Mouse (Mus musculus) intestine, embryonic 15.5 days (tissue): Measurements from ENCODE around the gene Omg. TPM values are rescaled to one million over a fixed set of nuclear protein-coding genes. Genes with fewer than 3 reads are reported as not detected.
A peak's percentile ranks its signal among the peaks of the same experiment; 100 is the strongest.

ENCODE experiments used
- ATAC-seq: fragments of 200-750 bp; cut with Nextera tagmentation; 2 replicates; pipeline ENCODE4 v1.8.0; 2017; ENCODE audit warnings: moderate TSS enrichment, moderate library complexity
- H3K27ac ChIP-seq: fragments of 300-500 bp; sonication (generic); 2 replicates; pipeline ENCODE4 v1.5.1; 2015; ENCODE audit warnings: mild to moderate bottlenecking, inconsistent platforms
- H3K27me3 ChIP-seq: fragments of 300-500 bp; sonication (generic); replicated peaks from 2 replicates; pipeline ENCODE4 v1.6.1; 2015; ENCODE audit warnings: inconsistent platforms
- H3K36me3 ChIP-seq: fragments of 300-500 bp; sonication (generic); 2 replicates; pipeline ENCODE4 v1.6.1; 2015; ENCODE audit warnings: inconsistent platforms
- H3K4me1 ChIP-seq: fragments of 300-500 bp; sonication (generic); replicated peaks from 2 replicates; pipeline ENCODE4 v1.6.1; 2015; ENCODE audit warnings: inconsistent platforms
- H3K4me2 ChIP-seq: fragments of 300-500 bp; sonication (generic); replicated peaks from 2 replicates; pipeline ENCODE4 v1.6.1; 2015; ENCODE audit warnings: mild to moderate bottlenecking, inconsistent platforms
- H3K4me3 ChIP-seq: fragments of 300-500 bp; sonication (generic); replicated peaks from 2 replicates; pipeline ENCODE4 v1.5.1; 2015; ENCODE audit warnings: inconsistent platforms
- H3K9ac ChIP-seq: fragments of 300-500 bp; sonication (generic); 2 replicates; pipeline ENCODE4 v1.6.1; 2015; ENCODE audit warnings: inconsistent platforms
- H3K9me3 ChIP-seq: fragments of 300-500 bp; sonication (generic); 2 replicates; pipeline ENCODE4 v1.6.1; 2016; ENCODE audit warnings: inconsistent platforms
- WGBS: fragments of 180-500 bp; shearing (Covaris S2); methylation state at CpG from one replicate; pipeline ENCODE4 v1.1.7; 2015; 5-methylcytosine and 5-hydroxymethylcytosine counted together
- polyA plus RNA-seq: library from polyadenylated mRNA; unstranded; fragments of >200 nt; fragmentation: Nextera tagmentation; extraction: Ambion mirVana; gene quantifications from 2 replicates; pipeline ENCODE4 v1.2.1, GENCODE M21; 2015

Omg gene
- polyA plus RNA-seq, 1 experiment from 2014 or later: 0.34 TPM

DNA sequence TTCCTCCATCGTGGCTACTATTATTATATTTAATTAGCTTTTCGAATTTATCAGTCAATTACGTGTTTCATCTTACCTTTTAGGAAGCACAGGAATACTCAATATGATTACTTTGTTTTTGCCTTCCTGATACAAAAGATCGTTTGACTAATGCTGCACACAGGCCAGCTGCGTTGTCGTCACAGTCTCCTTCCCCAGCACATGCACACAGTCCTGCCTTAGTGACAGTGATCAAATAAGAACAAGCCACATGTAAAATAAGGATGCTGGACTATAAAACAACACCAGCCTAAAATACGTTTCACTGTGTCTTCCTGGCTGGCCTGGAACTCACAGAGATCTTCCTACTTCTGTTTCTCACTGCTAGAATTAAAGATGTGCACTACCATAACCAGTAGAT is 622 bp upstream of the Omg start:
- WGBS: 86% methylated on average over 7 of the region's 7 CpGs
- Histone ChIP-seq H3K36me3 (no peaks in the 10 kb centered on the region), H3K4me2 (no peak overlapping the region), H3K9me3 (no peaks in the 10 kb centered on the region), H3K4me3 (no peak overlapping the region), H3K9ac (no peak overlapping the region), H3K27me3 (no peaks in the 10 kb centered on the region), H3K4me1 (no peaks in the 10 kb centered on the region), H3K27ac (no peak overlapping the region)
- ATAC-seq: no peak

DNA sequence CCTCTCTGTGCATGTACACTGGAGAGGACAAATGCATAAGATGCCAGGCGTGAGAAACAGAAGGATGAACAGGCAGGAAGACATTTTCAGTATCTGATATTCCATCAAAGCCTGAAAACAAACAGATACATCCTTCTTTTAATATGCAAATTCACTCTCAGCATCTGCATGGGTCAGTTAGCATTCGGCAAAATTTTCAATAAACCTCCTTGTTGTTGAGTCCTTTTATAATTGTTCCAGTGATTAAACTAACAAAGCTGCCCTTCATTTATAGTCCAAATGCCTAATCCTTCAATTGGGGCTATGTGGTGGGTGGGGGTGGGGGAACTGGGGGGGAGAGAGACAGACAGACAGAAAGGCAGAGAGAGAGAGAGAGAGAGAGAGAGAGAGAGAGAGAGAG is 967 bp downstream of the Omg start:
- no peak overlapping the region for H3K9ac ChIP-seq
- no peak for ATAC-seq
- no peaks in the 10 kb centered on the region for H3K9me3 ChIP-seq
- H3K4me2 ChIP-seq: no peak overlapping the region
- H3K27ac ChIP-seq: no peak overlapping the region
- no peak overlapping the region for H3K4me3 ChIP-seq
- 80% methylated on average over 2 of the region's 2 CpGs for WGBS
- H3K36me3 ChIP-seq: no peaks in the 10 kb centered on the region
- H3K27me3 ChIP-seq: no peaks in the 10 kb centered on the region
- H3K4me1 ChIP-seq: no peaks in the 10 kb centered on the region

DNA sequence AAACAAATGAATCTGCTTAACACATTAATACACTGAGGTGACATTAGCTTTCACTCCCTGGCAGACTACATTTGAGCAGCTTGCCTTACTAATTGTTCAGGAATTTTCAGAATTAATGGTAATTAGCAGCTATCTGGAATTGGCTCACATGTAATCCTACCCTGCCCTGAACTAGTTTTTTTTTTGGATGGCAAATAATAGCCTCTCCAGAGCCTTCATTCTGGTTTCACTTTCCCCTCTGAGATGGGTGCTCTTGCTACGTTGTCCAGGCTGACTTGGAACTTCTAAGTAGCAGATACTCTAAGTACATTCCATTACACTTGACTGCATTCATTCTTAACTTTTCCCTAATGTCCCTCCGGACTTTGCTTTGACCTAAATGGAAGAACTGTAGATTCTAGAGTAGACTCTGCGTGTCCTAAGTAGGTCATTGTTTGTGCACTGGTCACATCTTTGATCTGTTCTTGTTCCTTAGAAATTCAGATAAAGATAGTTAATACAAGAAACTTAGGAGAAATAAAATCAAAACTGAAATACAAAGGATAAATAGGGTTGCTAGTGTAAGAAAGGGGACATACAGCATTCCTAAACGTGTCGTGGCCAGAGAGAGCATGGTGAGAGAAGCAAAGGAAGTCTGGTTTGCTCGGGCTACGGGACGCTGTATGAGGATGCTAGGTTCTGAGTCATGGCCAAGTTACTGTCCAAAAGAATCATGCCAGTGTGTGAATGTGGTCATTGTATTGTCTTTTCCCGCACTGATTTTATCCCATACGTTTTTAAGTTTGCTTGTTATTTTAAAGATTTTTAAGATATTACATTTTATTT is 8.7 kb downstream of the Omg start:
- H3K36me3 ChIP-seq: no peaks in the 10 kb centered on the region
- H3K27me3 ChIP-seq: no peaks in the 10 kb centered on the region
- H3K9ac ChIP-seq: no peak overlapping the region
- no peak overlapping the region for H3K27ac ChIP-seq
- ATAC-seq: no peak
- H3K4me3 ChIP-seq: no peak overlapping the region
- H3K9me3 ChIP-seq: no peaks in the 10 kb centered on the region
- no peak overlapping the region for H3K4me2 ChIP-seq
- 84% methylated on average over 10 of the region's 10 CpGs for WGBS
- H3K4me1 ChIP-seq: no peaks in the 10 kb centered on the region

DNA sequence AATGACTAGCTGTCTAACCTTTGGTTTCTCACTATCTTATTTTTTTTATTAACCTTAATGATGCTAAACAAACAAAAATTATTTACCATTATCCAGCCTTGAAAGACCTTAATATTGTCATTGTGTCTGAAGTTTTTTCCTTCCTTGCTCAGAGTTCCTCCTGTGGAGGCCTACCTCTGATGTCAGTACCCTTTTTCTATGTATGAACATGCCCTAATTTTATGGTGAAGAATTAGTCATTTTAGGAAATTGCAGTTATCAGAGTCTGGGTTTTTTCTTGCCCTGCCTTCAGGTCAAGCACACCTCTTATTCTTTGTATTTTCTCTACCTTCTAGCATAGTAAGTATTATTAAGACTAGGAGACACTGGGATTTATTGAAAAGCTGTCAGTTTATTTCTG is 19.2 kb downstream of the Omg start:
- no peaks in the 10 kb centered on the region for H3K9me3 ChIP-seq
- H3K9ac ChIP-seq: no peak overlapping the region
- no peak for ATAC-seq
- 0 out of 2 replicates have a peak, but pooled peaks cover 5% of the 10 kb centered on the region for H3K36me3 ChIP-seq
- H3K27ac ChIP-seq: no peak overlapping the region
- H3K27me3 ChIP-seq: no peaks in the 10 kb centered on the region
- H3K4me2 ChIP-seq: no peak overlapping the region
- no peaks in the 10 kb centered on the region for H3K4me1 ChIP-seq
- no peak overlapping the region for H3K4me3 ChIP-seq

DNA sequence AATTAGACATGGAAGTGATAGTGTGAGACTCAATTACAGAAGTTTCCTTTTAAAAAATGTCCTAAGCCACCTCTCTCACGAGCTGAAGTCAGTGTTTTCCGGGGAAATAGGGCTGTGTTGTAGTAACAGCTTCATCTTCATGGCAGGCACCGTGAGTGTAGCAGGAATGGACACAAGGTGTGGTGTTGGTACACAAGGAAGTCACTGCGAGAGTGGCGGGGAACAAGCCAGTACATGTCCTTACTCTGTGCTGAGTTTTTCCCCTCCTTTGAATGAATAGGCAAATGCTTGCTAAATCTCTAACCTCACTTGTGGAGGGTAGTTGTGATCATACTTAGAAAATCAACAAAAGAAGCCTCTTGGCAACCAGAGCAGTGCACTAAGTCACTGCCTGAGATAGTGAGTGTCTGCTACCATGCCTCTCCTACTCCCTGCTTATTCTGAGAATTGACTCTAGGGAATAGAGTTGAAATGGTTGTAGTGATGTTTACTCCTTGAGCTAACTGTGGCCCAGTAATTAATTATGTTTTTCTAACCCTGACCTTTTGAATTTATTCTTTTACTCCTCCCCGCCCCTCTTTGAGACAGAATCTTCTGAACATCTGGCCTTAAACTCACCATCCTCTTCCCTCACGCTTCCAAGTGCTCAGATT is 19.9 kb downstream of the Omg start:
- H3K27ac ChIP-seq: 0 out of 2 replicates have a peak overlapping the region, but pooled peaks have one; percentile 23
- H3K9me3 ChIP-seq: no peaks in the 10 kb centered on the region
- no peaks in the 10 kb centered on the region for H3K27me3 ChIP-seq
- no peaks in the 10 kb centered on the region for H3K4me1 ChIP-seq
- H3K36me3 ChIP-seq: 0 out of 2 replicates have a peak, but pooled peaks cover 8% of the 10 kb centered on the region
- H3K4me3 ChIP-seq: no peak overlapping the region
- H3K9ac ChIP-seq: no peak overlapping the region
- ATAC-seq: no peak; the same call in 1 of the 2 replicates
- H3K4me2 ChIP-seq: no peak overlapping the region
- WGBS: 67% methylated on average over 7 of the region's 7 CpGs

DNA sequence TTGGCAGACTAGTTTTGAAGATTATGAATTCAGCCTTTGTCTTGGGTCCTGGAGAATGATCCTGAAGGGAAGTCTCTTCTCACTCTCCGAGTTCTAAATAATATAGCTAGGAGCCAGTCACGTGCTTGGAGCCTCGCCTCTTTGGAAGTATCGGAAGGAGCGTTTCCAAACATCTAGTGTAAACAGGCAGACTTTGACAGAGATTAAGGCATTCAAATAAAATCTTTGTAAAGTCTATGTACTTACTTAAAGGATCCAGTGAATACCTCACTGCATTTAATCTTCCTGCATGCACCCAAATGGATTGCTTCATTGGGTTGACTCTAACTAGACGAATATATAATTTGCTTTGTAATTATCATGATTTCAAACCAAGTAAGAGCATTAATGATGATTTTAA is 20.5 kb downstream of the Omg start:
- Histone ChIP-seq H3K27ac (no peak overlapping the region), H3K27me3 (no peaks in the 10 kb centered on the region), H3K9me3 (no peaks in the 10 kb centered on the region), H3K4me3 (no peak overlapping the region), H3K4me2 (no peak overlapping the region), H3K4me1 (no peaks in the 10 kb centered on the region), H3K9ac (no peak overlapping the region), H3K36me3 (peaks cover 8% of the 10 kb centered on the region; the same call in 1 of the 2 replicates)
- no peak for ATAC-seq
- 53% methylated on average over 6 of the region's 6 CpGs for whole genome bisulfite sequencing

DNA sequence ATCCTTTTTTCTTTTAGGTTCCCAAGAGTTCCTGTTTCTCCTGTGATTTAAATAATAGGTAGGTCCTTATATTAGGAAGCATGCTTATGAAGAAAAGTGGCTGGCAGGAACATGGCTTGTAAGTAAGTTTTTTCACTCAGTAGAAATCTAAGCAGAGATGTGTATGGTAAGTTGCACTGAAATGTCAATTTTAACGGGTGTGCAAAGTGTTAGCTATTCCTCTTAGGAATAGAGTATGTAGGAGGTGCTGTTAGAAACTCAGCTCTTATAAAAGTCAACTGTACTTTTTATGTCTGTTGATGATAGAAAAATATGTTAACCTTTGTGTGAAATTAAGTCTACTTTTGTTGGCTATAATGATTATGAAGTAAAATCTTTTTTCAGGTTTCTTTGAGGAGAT is 35.8 kb downstream of the Omg start:
- WGBS: 71% methylated on average over 1 of the region's 1 CpGs
- H3K4me1 ChIP-seq: no peaks in the 10 kb centered on the region
- H3K36me3 ChIP-seq: peaks cover 3% of the 10 kb centered on the region; the same call in 1 of the 2 replicates
- no peaks in the 10 kb centered on the region for H3K9me3 ChIP-seq
- no peak overlapping the region for H3K27ac ChIP-seq
- H3K9ac ChIP-seq: no peak overlapping the region
- H3K4me3 ChIP-seq: no peak overlapping the region
- H3K27me3 ChIP-seq: no peaks in the 10 kb centered on the region
- H3K4me2 ChIP-seq: no peak overlapping the region
- ATAC-seq: no peak

DNA sequence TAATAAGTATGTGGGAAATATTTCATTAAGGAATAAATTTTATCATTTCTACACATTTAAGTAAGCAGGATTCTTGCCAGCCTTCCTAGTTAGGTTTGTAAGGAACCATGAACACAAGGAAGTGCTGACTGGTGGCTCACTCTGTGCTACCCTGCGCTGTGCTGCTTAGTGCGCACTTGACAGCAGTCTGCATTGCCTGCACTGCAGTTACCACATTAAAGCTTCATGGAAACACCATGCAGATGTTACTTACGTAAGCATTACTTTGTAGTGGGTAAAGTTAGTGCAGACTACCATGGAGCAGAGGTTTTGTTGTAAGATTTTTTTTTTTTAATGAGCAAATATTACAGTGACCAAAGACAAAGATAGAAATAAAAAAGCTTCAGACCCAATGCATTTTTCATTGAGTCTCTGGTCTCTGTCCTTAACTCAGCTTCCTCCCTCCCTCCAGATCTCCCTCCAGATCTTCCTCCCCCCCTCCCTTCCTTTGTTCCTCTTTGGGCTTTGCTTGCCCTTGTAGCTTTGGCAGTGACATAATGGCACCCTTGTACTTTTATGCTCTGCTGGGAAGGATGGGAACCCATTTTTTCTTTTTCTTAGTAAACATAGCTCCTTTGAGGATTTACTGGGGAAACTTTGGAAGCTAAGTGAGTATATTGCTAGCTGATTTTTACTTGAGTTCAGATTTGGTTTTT is 43.0 kb downstream of the Omg start:
- no peaks in the 10 kb centered on the region for H3K9me3 ChIP-seq
- ATAC-seq: no peak
- no peaks in the 10 kb centered on the region for H3K36me3 ChIP-seq
- no peak overlapping the region for H3K9ac ChIP-seq
- H3K4me3 ChIP-seq: no peak overlapping the region
- no peak overlapping the region for H3K27ac ChIP-seq
- H3K27me3 ChIP-seq: no peaks in the 10 kb centered on the region
- H3K4me2 ChIP-seq: no peak overlapping the region
- 93% methylated on average over 3 of the region's 3 CpGs for WGBS
- no peaks in the 10 kb centered on the region for H3K4me1 ChIP-seq

DNA sequence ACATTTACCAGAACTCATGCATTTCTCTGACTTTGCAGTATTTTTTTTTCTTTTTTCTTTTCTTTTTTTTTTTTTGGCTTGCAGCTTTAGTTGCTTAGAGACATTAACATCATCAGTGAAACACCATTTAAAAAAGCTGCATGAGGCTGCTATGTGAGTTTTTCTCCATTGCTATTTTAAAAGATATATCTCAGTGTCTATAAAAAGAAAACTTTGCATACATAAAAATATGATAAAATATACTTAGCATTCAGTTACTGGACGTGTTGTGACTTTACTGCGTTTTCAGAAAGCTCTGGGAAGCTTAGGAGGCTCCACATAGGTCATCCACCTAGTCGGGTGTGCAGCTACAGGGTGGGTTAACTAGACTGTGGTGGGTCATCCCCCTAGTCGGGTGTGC is 44.0 kb downstream of the Omg start:
- Histone ChIP-seq H3K4me2 (no peak overlapping the region), H3K9me3 (no peaks in the 10 kb centered on the region), H3K27me3 (no peaks in the 10 kb centered on the region), H3K4me1 (no peaks in the 10 kb centered on the region), H3K9ac (no peak overlapping the region), H3K36me3 (no peaks in the 10 kb centered on the region), H3K27ac (no peak overlapping the region), H3K4me3 (no peak overlapping the region)
- no peak for ATAC-seq
- 88% methylated on average over 4 of the region's 4 CpGs for WGBS

DNA sequence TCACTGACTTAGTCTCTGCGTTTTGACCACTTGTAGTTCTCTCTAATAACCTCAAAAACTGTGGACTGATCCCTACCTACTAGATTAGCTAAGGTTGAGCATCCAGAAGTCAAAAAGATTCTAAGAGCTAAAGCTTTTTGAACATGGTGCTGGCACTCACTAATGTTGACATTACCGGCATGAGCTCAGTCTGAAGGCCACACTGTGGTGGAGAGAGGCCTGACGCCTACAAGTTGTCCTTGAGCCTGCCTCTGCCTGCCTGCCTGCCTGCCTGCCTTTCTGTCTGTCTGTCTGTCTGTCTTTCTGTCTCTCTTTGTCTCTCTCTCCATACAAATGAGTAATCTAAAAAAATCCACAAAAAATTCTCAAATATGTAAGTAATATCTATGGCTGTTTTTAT is 46.0 kb downstream of the Omg start:
- H3K9ac ChIP-seq: no peak overlapping the region
- ATAC-seq: no peak
- no peak overlapping the region for H3K27ac ChIP-seq
- H3K4me1 ChIP-seq: no peaks in the 10 kb centered on the region
- H3K4me3 ChIP-seq: no peak overlapping the region
- H3K4me2 ChIP-seq: no peak overlapping the region
- H3K9me3 ChIP-seq: no peaks in the 10 kb centered on the region
- 79% methylated on average over 3 of the region's 3 CpGs for WGBS
- no peaks in the 10 kb centered on the region for H3K27me3 ChIP-seq
- no peaks in the 10 kb centered on the region for H3K36me3 ChIP-seq

DNA sequence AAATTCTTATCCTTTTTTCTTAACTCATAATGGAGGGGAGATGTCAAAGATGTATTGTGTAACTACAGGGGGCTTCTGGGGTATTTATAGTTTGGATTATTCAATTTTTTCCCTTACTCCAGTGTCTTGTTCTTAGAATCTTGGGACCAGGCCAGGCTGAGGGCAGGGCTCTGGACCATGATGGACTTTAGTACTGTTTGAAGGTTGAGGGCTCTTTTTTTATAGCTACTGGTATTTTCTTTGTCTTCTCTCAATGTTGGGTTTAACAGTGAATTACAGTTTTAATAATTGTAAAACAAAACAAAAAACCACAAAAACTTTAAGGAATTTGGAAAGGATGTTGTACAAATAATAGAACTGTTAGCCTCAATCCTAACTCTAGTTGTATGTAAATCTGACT is 50.9 kb downstream of the Omg start:
- no peak overlapping the region for H3K9ac ChIP-seq
- H3K27ac ChIP-seq: no peak overlapping the region
- no peak overlapping the region for H3K4me2 ChIP-seq
- ATAC-seq: no peak
- H3K9me3 ChIP-seq: no peaks in the 10 kb centered on the region
- H3K4me3 ChIP-seq: no peak overlapping the region
- no peaks in the 10 kb centered on the region for H3K4me1 ChIP-seq
- no peaks in the 10 kb centered on the region for H3K27me3 ChIP-seq
- peaks cover 4% of the 10 kb centered on the region; the same call in 1 of the 2 replicates for H3K36me3 ChIP-seq
